Mouse (Mus musculus) cerebellum, postnatal 10 days (tissue): ENCODE measurements around the gene Lgals3bp.

ENCODE experiments used
- DNase-seq, 2 experiments: peaks; one replicate each; pipeline ENCODE4 v3.0.0; 2021; ENCODE audit warnings: mixed read lengths in 2 of 2

The Lgals3bp gene

GRCm38 (mm10) chr11:118362501-118362900 is 39.4 kb downstream of the Lgals3bp start:
- no peak for DNase-seq

DNA sequence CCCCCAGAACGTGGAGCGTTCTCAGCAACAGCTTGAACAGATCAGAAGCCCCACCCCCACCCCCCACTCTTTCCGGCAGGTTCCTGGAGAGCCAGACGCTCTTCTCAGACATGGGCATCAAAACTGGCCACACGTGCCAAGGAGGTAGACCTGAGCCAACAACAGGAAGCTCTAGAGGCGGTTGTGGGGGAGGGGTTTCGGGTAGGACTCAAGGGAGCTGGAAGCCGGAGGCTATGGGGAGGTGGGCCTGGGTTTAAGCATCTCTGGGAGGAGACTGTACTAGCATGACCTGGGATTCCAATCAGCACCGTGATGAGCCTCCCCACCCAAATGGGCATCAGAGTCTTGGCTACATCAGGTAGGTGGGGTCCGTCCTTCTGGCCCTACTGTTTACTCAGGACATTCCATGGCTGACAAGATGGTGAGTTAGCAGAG is 41.0 kb downstream of the Lgals3bp start:
- peak; percentile 91 to 92 for DNase-seq

GRCm38 (mm10) chr11:118360491-118360890 is 41.4 kb downstream of the Lgals3bp start:
- DNase-seq: peak; percentile 63 to 69

GRCm38 (mm10) chr11:118355640-118356039 is 46.3 kb downstream of the Lgals3bp start, which contains the start of gene Timp2:
Gene Timp2 (minus strand): TSS chr11:118355740.
- DNase-seq: no peak

DNA sequence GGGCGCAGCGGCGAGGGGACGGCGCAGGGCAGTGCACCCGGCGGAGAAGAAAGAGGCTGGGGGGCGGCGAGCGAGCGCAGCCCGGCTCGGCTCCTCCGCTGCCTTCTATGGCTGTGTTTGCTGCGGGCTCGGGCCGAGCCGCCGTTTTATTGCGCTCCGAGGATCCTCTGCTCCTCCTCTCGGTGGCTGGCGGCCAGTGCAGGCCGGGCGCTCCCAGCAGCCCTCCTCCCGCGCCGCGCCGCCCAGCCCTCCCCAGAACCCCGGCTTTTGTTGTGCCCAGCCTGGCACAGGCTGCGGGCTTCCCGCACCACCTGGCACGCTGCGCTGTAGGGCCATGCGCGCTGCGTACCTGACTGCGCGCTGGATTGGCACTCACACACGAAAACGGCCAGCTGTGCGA is 46.7 kb downstream of the Lgals3bp start:
- DNase-seq: peak; percentile 89 to 93

DNA sequence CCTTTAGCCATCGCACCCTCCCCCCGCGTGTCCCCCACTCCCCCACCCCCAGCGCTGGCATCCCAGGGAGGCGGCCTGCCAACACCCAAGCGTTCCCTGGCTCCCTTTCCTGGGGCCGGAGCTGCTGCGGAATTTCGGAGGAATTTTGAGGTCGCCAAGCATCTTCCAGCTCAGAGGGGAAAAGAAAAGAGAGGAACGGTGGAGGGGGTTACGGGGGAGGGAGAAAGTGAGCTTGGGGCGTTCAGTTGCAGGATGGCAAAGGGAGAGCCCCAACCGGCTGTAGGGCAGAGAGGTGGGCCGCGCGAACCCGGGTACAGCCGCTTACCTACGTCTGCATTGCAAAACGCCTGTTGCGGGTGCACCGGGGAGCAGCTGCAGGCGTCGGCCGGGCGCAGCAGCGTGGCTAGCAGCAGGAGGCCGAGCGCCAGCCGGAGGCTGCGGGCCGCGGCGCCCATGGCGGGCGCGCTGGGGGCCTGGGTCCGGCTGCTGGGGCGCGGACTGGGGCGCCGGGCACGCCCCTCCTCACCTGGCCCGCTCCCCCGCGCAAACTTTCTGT is 47.2 kb downstream of the Lgals3bp start:
- DNase-seq: peak; percentile 59 to 63

DNA sequence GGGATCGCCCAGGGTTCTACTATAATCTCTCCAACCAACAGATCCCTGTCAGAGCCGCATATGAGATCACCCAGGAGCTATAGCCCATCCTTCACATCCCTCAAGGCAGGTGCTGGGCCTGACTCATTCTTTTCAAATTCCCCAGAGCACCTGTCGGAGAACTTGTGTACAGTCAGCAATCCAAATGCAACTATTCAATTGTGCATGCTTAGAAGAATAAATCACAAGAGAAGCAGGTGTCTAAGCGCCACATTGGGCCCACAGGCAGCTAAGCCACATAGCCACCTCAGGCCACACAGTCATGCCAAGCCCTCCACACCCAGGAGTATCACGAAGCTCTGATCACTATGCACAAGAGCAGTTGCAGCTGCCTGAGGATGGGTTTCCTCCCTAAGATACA is 52.4 kb downstream of the Lgals3bp start:
- no peak for DNase-seq

DNA sequence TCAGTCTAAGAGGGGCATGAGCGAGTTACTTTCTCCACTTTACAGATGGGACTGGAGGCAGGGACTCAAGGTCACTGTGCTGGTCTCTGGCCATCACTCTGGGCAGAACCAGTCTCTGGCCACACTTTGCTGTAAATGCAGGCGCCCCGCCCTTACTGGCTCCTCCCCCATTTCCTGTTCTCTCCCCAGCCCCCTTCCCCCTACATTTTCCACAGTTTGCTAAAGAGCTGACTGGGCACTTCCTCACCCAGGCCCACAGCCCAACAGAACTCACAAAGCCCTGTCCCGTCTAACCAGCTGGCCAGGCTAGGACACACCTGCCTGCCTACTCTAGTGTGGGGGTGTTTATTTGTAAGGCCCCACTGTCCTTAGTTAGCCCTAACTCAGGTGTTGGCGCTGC is 53.0 kb downstream of the Lgals3bp start:
- no peak for DNase-seq

GRCm38 (mm10) chr11:118348419-118348818 is 53.5 kb downstream of the Lgals3bp start:
- no peak for DNase-seq

GRCm38 (mm10) chr11:118347911-118348310 is 54.0 kb downstream of the Lgals3bp start:
- no peak for DNase-seq

DNA sequence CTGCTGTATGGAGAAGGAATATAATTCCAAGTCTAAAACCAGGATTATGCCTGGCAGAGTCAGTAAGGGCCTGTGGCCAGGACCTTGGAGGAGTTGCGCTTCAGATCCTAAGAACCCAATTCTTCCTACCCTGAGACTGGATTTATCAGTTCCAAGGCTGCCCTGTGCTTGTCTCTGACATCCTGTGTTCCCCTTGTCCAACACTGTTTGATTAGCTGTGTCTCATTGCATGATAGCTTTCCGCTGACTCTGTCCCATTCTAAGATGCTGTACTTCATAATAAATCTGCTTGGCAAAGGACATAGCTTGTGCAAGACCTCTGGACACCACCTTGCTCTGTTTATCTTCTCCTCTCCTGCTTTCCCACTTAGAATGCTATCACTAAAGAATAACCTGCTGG is 54.5 kb downstream of the Lgals3bp start:
- DNase-seq: no peak

GRCm38 (mm10) chr11:118346395-118347096 is 55.3 kb downstream of the Lgals3bp start:
- DNase-seq: peak; percentile 52 to 60

- peak; percentile 92 to 93 for DNase-seq
These were observed 56.2 kb downstream of the Lgals3bp start for GRCm38 (mm10) chr11:118345693-118346092.

- no peak for DNase-seq
These were observed 58.3 kb downstream of the Lgals3bp start for GRCm38 (mm10) chr11:118343629-118344028.
